In the genomic region with DNA sequence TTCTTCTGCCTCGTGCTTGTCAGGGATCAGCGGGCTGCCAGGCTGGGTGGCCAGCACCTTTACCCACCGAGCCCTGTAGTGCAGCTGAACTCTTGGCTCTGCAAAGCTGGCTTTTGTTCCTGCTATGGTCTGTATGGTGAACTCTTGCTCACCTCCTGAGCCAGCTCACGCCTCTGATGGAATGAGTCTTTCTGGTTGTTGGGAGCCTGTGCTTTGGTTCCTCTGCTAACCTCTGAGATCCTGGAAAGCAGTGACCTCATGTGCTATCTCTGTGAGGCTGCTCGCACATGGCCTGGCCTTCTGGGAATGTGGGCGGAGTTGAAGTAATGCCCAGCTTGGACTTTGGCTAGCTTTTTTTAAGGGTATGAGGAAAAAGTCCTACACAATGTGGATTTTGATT, we compare ENCODE assay signal across 8 mouse cellular contexts. TPM values are rescaled to one million over a fixed set of nuclear protein-coding genes. Genes with fewer than 3 reads are reported as not detected.
DNase-seq lines count a peak whose midpoint lies in the region; ATAC-seq lines count a peak whose summit lies in the region.

No protein-coding gene starts in this region.

- no peak overlapping the region for H3K9ac ChIP-seq in liver, embryonic 12.5 days
- H3K9ac ChIP-seq in midbrain, embryonic 14.5 days (replicated peaks; ENCODE audit: low read length) = no peak overlapping the region

- H3K27ac ChIP-seq in liver, embryonic 12.5 days = peak overlapping the region; percentile 50; the same call in 1 of the 2 replicates
- H3K27ac ChIP-seq in midbrain, embryonic 14.5 days (replicated peaks; ENCODE audit: low read depth, low read length) = no peak overlapping the region

- intact Hi-C loops in heart, postnatal 14 days (cut with DNase I) = no loop called here

- DNase-seq in adipocyte (ENCODE audit: low spot score) = peak; percentile 88
- DNase-seq in embryo, embryonic 10 days (ENCODE audit: low spot score) = peak; percentile 53
- peak; percentile 62 to 73 for DNase-seq in heart, postnatal 14 days
- no peak for DNase-seq in left cerebral cortex, adult 11 months (ENCODE audit: low spot score)
- DNase-seq in layer of hippocampus, adult 18-20 months (ENCODE audit: low spot score in 2 of 2) = no peak
- DNase-seq in right cerebral cortex, postnatal 25 days = no peak
- no peak for DNase-seq in midbrain, embryonic 14.5 days

- no peak overlapping the region for H3K4me2 ChIP-seq in liver, embryonic 12.5 days
- H3K4me2 ChIP-seq in midbrain, embryonic 14.5 days (ENCODE audit: low read length) = no peak overlapping the region

- H3K4me1 ChIP-seq in liver, embryonic 12.5 days = peaks cover 25% of the 10 kb centered on the region
- H3K4me1 ChIP-seq in midbrain, embryonic 14.5 days (ENCODE audit: control insufficient read depth, insufficient read depth, low read length) = no peaks in the 10 kb centered on the region

- H3K36me3 ChIP-seq in liver, embryonic 12.5 days = peaks cover 72% of the 10 kb centered on the region
- peaks cover 45% of the 10 kb centered on the region for H3K36me3 ChIP-seq in midbrain, embryonic 14.5 days (ENCODE audit: control insufficient read depth, insufficient read depth, low read length)

- H3K27me3 ChIP-seq in liver, embryonic 12.5 days (replicated peaks) = no peaks in the 10 kb centered on the region
- no peaks in the 10 kb centered on the region for H3K27me3 ChIP-seq in midbrain, embryonic 14.5 days (ENCODE audit: control insufficient read depth, insufficient read depth, low read length)

- ATAC-seq in liver, embryonic 12.5 days = no peak
- ATAC-seq in midbrain, embryonic 14.5 days (ENCODE audit: low FRiP score, low TSS enrichment) = no peak

- no peaks in the 10 kb centered on the region for H3K9me3 ChIP-seq in liver, embryonic 12.5 days (replicated peaks)
- H3K9me3 ChIP-seq in midbrain, embryonic 14.5 days (ENCODE audit: control insufficient read depth, low read length) = no peaks in the 10 kb centered on the region

- 53% methylated on average over 6 of the region's 6 CpGs for WGBS in liver, embryonic 12.5 days (ENCODE audit: insufficient replicate concordance)
- WGBS in midbrain, embryonic 14.5 days = 71% methylated on average over 6 of the region's 6 CpGs

- no peak overlapping the region for H3K4me3 ChIP-seq in liver, embryonic 12.5 days
- no peak overlapping the region for H3K4me3 ChIP-seq in midbrain, embryonic 14.5 days (replicated peaks; ENCODE audit: low read depth, low read length)

RNA-seq across cellular contexts. Expression of gene Helz, which starts 26.1 kb away (rescaled TPM):
- 10 to 100 TPM; 28.6 to 29.6 TPM for total RNA-seq in heart, postnatal 14 days (2021)
- polyA plus RNA-seq in liver, embryonic 12.5 days (2016; fragmentation: Nextera tagmentation; extraction: Ambion mirVana) = 10.6 and 12.3 TPM in 2 replicates
- 10 to 100 TPM; 42.5 to 47.2 TPM for total RNA-seq in layer of hippocampus, adult 18-20 months (2021)
- polyA plus RNA-seq in midbrain, embryonic 14.5 days (2014; fragmentation: Nextera tagmentation; extraction: Ambion mirVana) = 17.8 and 23.4 TPM in 2 replicates

Comparison
In these comparisons a context has a peak if more than half of its experiments do, and no peak if none do; other contexts are left out.
1. DNase-seq: peak in adipocyte (single experiment), embryo, embryonic 10 days (single experiment) and heart, postnatal 14 days (2 of 2); none in left cerebral cortex, adult 11 months (single experiment), layer of hippocampus, adult 18-20 months (0 of 2), right cerebral cortex, postnatal 25 days (single experiment) and midbrain, embryonic 14.5 days (single experiment).